9 mouse cellular contexts compared by ENCODE assay signal in genomic region chr17:35860831-35861197, GRCm38 (mm10). TPM values are rescaled to one million over a fixed set of nuclear protein-coding genes. Genes with fewer than 3 reads are reported as not detected.
DNase-seq lines count a peak whose midpoint lies in the region; ATAC-seq and TF ChIP-seq lines count a peak whose summit lies in the region.
"Had no signal": no experiment of that assay in that cellular context is flagged by ENCODE, and none has a peak within 500 bp of the region (broad histone marks: within the 10 kb centered on the region; RNA-seq: fewer than 3 reads in every experiment).

No protein-coding gene starts in this region.

- H3K4me3 ChIP-seq in kidney, embryonic 14.5 days (ENCODE audit: low read length): peak overlapping the region; percentile 77
- H3K4me3 ChIP-seq in cortical plate, adult 2 months (ENCODE audit: insufficient read depth, low read length): peak overlapping the region; percentile 76
- H3K4me3 ChIP-seq in hindbrain, embryonic 15.5 days: peak overlapping the region; percentile 85
- H3K4me3 ChIP-seq in midbrain, embryonic 14.5 days (replicated peaks; ENCODE audit: low read depth, low read length): peak overlapping the region; percentile 72

- H3K27ac ChIP-seq in kidney, embryonic 14.5 days (ENCODE audit: low read depth, low read length): peak overlapping the region; percentile 75; the same call in 1 of the 2 replicates
- no peak overlapping the region for H3K27ac ChIP-seq in cortical plate, adult 2 months (ENCODE audit: insufficient read depth, low read length)
- peak overlapping the region; percentile 97 for H3K27ac ChIP-seq in hindbrain, embryonic 15.5 days (replicated peaks)
- H3K27ac ChIP-seq in midbrain, embryonic 14.5 days (replicated peaks; ENCODE audit: low read depth, low read length): peak overlapping the region; percentile 94

- TF ChIP-seq CTCF in cortical plate, adult 2 months (IDR thresholded peaks at IDR 0.05; ENCODE audit: extremely low read depth, insufficient read depth, low read length): no peak

- H3K36me3 ChIP-seq in kidney, embryonic 14.5 days (ENCODE audit: control insufficient read depth, insufficient read depth, low read length): peaks cover 18% of the 10 kb centered on the region
- peaks cover 18% of the 10 kb centered on the region for H3K36me3 ChIP-seq in hindbrain, embryonic 15.5 days
- H3K36me3 ChIP-seq in midbrain, embryonic 14.5 days (ENCODE audit: control insufficient read depth, insufficient read depth, low read length): peaks cover 19% of the 10 kb centered on the region

- H3K9ac ChIP-seq in kidney, embryonic 14.5 days (ENCODE audit: low read depth, low read length): peak overlapping the region; percentile 73
- H3K9ac ChIP-seq in hindbrain, embryonic 15.5 days: peak overlapping the region; percentile 78
- peak overlapping the region; percentile 70 for H3K9ac ChIP-seq in midbrain, embryonic 14.5 days (replicated peaks; ENCODE audit: low read length)

- peak overlapping the region; percentile 51 for H3K4me2 ChIP-seq in kidney, embryonic 14.5 days (replicated peaks; ENCODE audit: low read depth, low read length)
- H3K4me2 ChIP-seq in hindbrain, embryonic 15.5 days: peak overlapping the region; percentile 62
- H3K4me2 ChIP-seq in midbrain, embryonic 14.5 days (ENCODE audit: low read length): peak overlapping the region; percentile 60

- peak; percentile 10 for ATAC-seq in kidney, embryonic 14.5 days (ENCODE audit: low FRiP score, low TSS enrichment)
- peak; percentile 4; the same call in 1 of the 2 replicates for ATAC-seq in hindbrain, embryonic 15.5 days (ENCODE audit: low FRiP score, low read depth)
- no peak for ATAC-seq in midbrain, embryonic 14.5 days (ENCODE audit: low FRiP score, low TSS enrichment)

- H3K27me3 ChIP-seq in kidney, embryonic 14.5 days (ENCODE audit: control insufficient read depth, insufficient read depth, low read length): no peaks in the 10 kb centered on the region
- H3K27me3 ChIP-seq in hindbrain, embryonic 15.5 days: no peaks in the 10 kb centered on the region
- no peaks in the 10 kb centered on the region for H3K27me3 ChIP-seq in midbrain, embryonic 14.5 days (ENCODE audit: control insufficient read depth, insufficient read depth, low read length)
- H3K27me3 ChIP-seq: Patski had no signal

- peaks cover 13% of the 10 kb centered on the region; the same call in 1 of the 2 replicates for H3K4me1 ChIP-seq in kidney, embryonic 14.5 days (ENCODE audit: control insufficient read depth, insufficient read depth, low read length)
- no peaks in the 10 kb centered on the region for H3K4me1 ChIP-seq in cortical plate, adult 2 months (ENCODE audit: control insufficient read depth, insufficient read depth, low read length)
- H3K4me1 ChIP-seq in hindbrain, embryonic 15.5 days (replicated peaks): peaks cover 20% of the 10 kb centered on the region
- peaks cover 12% of the 10 kb centered on the region for H3K4me1 ChIP-seq in midbrain, embryonic 14.5 days (ENCODE audit: control insufficient read depth, insufficient read depth, low read length)

- TF ChIP-seq POLR2A in cortical plate, adult 2 months (IDR thresholded peaks at IDR 0.05; ENCODE audit: extremely low read depth, insufficient read depth, low read length): no peak

- H3K9me3 ChIP-seq in kidney, embryonic 14.5 days (ENCODE audit: control insufficient read depth, low read length): no peaks in the 10 kb centered on the region
- H3K9me3 ChIP-seq in hindbrain, embryonic 15.5 days: no peaks in the 10 kb centered on the region
- H3K9me3 ChIP-seq in midbrain, embryonic 14.5 days (ENCODE audit: control insufficient read depth, low read length): no peaks in the 10 kb centered on the region

- WGBS in kidney, embryonic 14.5 days: 3% methylated on average over 12 of the region's 12 CpGs
- 4% methylated on average over 12 of the region's 12 CpGs for WGBS in hindbrain, embryonic 15.5 days
- 4% methylated on average over 12 of the region's 12 CpGs for WGBS in midbrain, embryonic 14.5 days

- no peak for DNase-seq in kidney, adult 11 months
- no peak for DNase-seq in midbrain, embryonic 14.5 days
- no peak for DNase-seq in left cerebral cortex, postnatal 25 days (ENCODE audit: low spot score in 2 of 2)
- DNase-seq in thymus, postnatal 4 days: no peak
- no peak for DNase-seq in urinary bladder, postnatal 36 days (ENCODE audit: low spot score in 2 of 2)

- intact Hi-C loops in left cerebral cortex, postnatal 25 days (cut with DNase I): loop anchor here (2.0 kb wide), 1 partner anchor 18 kb away; no protein-coding TSS in a partner anchor

RNA-seq across cellular contexts. Expression of gene Nrm, which starts 0.3 kb away (rescaled TPM):
- 53.2 and 65.2 TPM in 2 replicates for polyA plus RNA-seq in kidney, embryonic 14.5 days (2014; fragmentation: Nextera tagmentation; extraction: Ambion mirVana)
- polyA plus RNA-seq in cortical plate, adult 2 months (2012; rRNA removed): 7.5 and 9.3 TPM in 2 replicates
- polyA plus RNA-seq in hindbrain, embryonic 15.5 days (2015; fragmentation: Nextera tagmentation; extraction: Ambion mirVana): 22.1 and 22.6 TPM in 2 replicates
- polyA plus RNA-seq in midbrain, embryonic 14.5 days (2014; fragmentation: Nextera tagmentation; extraction: Ambion mirVana): 14.5 and 20.2 TPM in 2 replicates
- 1 to 10 TPM; 3.2 to 3.6 TPM for total RNA-seq in left cerebral cortex, postnatal 25 days (2021)

RNA-seq across cellular contexts. Expression of gene Ppp1r18, which starts 4.6 kb away (rescaled TPM):
- 19.1 and 21.1 TPM in 2 replicates for polyA plus RNA-seq in kidney, embryonic 14.5 days (2014; fragmentation: Nextera tagmentation; extraction: Ambion mirVana)
- polyA plus RNA-seq in cortical plate, adult 2 months (2012; rRNA removed): 11.1 and 11.4 TPM in 2 replicates
- 21.1 and 24.7 TPM in 2 replicates for polyA plus RNA-seq in hindbrain, embryonic 15.5 days (2015; fragmentation: Nextera tagmentation; extraction: Ambion mirVana)
- 17.4 and 21.0 TPM in 2 replicates for polyA plus RNA-seq in midbrain, embryonic 14.5 days (2014; fragmentation: Nextera tagmentation; extraction: Ambion mirVana)
- total RNA-seq in left cerebral cortex, postnatal 25 days (2021): 1 to 10 TPM; 8.3 to 8.7 TPM

RNA-seq across cellular contexts. Expression of gene Dhx16, which starts 18.8 kb away (rescaled TPM):
- 37.8 and 50.0 TPM in 2 replicates for polyA plus RNA-seq in kidney, embryonic 14.5 days (2014; fragmentation: Nextera tagmentation; extraction: Ambion mirVana)
- polyA plus RNA-seq in cortical plate, adult 2 months (2012; rRNA removed): 42.6 and 44.1 TPM in 2 replicates
- polyA plus RNA-seq in hindbrain, embryonic 15.5 days (2015; fragmentation: Nextera tagmentation; extraction: Ambion mirVana): 30.8 and 32.4 TPM in 2 replicates
- 27.4 and 30.7 TPM in 2 replicates for polyA plus RNA-seq in midbrain, embryonic 14.5 days (2014; fragmentation: Nextera tagmentation; extraction: Ambion mirVana)
- 10 to 100 TPM; 29.5 to 32.4 TPM for total RNA-seq in left cerebral cortex, postnatal 25 days (2021)

RNA-seq across cellular contexts. Expression of gene Mdc1, which starts 19.5 kb away (rescaled TPM):
- polyA plus RNA-seq in kidney, embryonic 14.5 days (2014; fragmentation: Nextera tagmentation; extraction: Ambion mirVana): 13.1 and 16.5 TPM in 2 replicates
- 7.7 and 8.4 TPM in 2 replicates for polyA plus RNA-seq in cortical plate, adult 2 months (2012; rRNA removed)
- polyA plus RNA-seq in hindbrain, embryonic 15.5 days (2015; fragmentation: Nextera tagmentation; extraction: Ambion mirVana): 10.0 and 10.5 TPM in 2 replicates
- polyA plus RNA-seq in midbrain, embryonic 14.5 days (2014; fragmentation: Nextera tagmentation; extraction: Ambion mirVana): 7.3 and 8.2 TPM in 2 replicates
- total RNA-seq in left cerebral cortex, postnatal 25 days (2021): 10 to 100 TPM in 1 of 2 experiments, 1 to 10 TPM in 1; 9.7 to 12.0 TPM

RNA-seq across cellular contexts. Expression of gene Tubb5, which starts 22.7 kb away (rescaled TPM):
- 1,061 and 1,103 TPM in 2 replicates for polyA plus RNA-seq in kidney, embryonic 14.5 days (2014; fragmentation: Nextera tagmentation; extraction: Ambion mirVana)
- 453 and 474 TPM in 2 replicates for polyA plus RNA-seq in cortical plate, adult 2 months (2012; rRNA removed)
- 1,681 and 1,706 TPM in 2 replicates for polyA plus RNA-seq in hindbrain, embryonic 15.5 days (2015; fragmentation: Nextera tagmentation; extraction: Ambion mirVana)
- polyA plus RNA-seq in midbrain, embryonic 14.5 days (2014; fragmentation: Nextera tagmentation; extraction: Ambion mirVana): 1,880 and 2,054 TPM in 2 replicates
- total RNA-seq in left cerebral cortex, postnatal 25 days (2021): 100 to 1,000 TPM; 492 to 522 TPM
